Mouse (Mus musculus): Measurements from ENCODE around the gene C1qtnf2.

DNA sequence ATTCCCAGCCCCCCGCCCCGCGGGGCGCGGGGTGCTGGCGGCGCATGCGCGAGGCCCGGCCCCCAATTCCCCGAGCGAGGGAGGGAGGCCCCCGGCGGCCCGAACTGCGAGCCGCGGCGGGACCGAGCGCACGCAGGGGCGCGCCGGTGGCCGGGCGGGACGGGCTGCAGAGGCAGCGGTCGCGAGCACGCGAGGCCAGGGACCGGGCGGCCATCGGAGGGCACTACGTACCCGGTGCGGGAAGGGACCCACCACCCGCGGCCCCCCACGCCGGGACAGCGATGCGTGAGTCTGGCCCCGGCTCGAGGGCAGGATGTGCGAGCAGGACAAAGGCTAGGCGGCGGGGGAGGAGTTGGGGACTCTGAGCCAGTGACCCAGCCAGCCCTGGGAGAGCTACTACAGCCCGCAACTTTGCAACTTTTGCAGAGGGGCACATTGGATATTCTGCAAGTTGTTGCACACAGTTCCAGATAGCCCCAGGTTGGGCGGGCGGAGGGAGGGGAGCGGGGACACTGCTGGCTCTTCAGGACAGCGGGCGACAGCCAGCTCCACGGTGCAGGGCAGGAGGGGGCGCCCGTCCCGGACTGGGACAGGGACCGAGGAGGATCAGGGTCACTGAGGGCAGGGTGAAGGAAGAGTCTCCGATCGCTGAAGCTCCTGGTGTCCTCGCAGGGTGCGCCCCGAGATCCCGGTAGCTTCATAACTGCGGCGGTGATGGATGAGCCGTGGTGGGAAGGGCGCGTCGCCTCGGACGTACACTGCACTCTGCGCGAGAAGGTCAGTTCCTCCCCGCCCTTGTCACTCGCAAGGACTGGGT is 54.8 kb downstream of the C1qtnf2 start, which contains the start of gene Ccnjl:
- TF ChIP-seq POLR2A (IDR thresholded peaks at IDR 0.05; ENCODE audit: insufficient read depth, low read depth, low read length) (no peak), CTCF (IDR thresholded peaks at IDR 0.05) (peak; percentile 66), EP300 (IDR thresholded peaks at IDR 0.05; ENCODE audit: insufficient read depth, low read depth, low read length) (no peak)

Measured in heart, adult 2 months (tissue).